Mouse (Mus musculus) cortical plate, adult 2 months (tissue): Measurements from ENCODE around the gene Gm11096.

Experiments used
- CTCF ChIP-seq: fragments of 200-500 bp; IDR thresholded peaks from 2 replicates; pipeline ENCODE4 v1.5.1; 2011; ENCODE audit warnings: mild to moderate bottlenecking, control low read depth, low read length; ENCODE audit not compliant: insufficient read depth; ENCODE audit errors: extremely low read depth
- POLR2A ChIP-seq: fragments of 200-500 bp; IDR thresholded peaks from 2 replicates; pipeline ENCODE4 v1.6.1; 2011; ENCODE audit warnings: mild to moderate bottlenecking, low read length, control low read depth; ENCODE audit not compliant: insufficient read depth; ENCODE audit errors: extremely low read depth

DNA sequence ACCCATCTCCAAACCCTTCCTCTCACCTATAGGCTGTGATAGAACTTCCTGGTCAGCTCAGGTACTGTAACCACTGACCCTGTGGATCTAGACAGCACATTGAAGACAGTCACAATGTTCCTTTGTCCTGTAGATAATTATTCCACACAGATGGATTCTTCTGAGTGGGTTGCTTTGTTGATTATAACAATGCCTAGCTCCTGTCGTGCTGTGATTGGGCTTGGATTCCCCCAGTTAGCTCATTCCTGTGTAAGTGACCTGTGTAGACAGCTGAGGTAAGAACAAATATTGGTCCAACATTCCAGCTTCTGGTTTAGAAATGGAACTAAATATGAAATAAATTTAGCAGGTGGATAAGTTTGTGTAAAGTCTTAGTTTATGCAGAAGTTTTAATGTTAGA is 44.1 kb upstream of the Gm11096 start:
- TF ChIP-seq CTCF (no peak), POLR2A (no peak)
